Mouse (Mus musculus): ENCODE results near the gene Alg6. TPM values are rescaled to one million over a fixed set of nuclear protein-coding genes. Genes with fewer than 3 reads are reported as not detected.

Gene Alg6
- 12.0 and 13.8 TPM in 2 replicates for polyA plus RNA-seq (2015; fragmentation: Nextera tagmentation; extraction: Ambion mirVana)

DNA sequence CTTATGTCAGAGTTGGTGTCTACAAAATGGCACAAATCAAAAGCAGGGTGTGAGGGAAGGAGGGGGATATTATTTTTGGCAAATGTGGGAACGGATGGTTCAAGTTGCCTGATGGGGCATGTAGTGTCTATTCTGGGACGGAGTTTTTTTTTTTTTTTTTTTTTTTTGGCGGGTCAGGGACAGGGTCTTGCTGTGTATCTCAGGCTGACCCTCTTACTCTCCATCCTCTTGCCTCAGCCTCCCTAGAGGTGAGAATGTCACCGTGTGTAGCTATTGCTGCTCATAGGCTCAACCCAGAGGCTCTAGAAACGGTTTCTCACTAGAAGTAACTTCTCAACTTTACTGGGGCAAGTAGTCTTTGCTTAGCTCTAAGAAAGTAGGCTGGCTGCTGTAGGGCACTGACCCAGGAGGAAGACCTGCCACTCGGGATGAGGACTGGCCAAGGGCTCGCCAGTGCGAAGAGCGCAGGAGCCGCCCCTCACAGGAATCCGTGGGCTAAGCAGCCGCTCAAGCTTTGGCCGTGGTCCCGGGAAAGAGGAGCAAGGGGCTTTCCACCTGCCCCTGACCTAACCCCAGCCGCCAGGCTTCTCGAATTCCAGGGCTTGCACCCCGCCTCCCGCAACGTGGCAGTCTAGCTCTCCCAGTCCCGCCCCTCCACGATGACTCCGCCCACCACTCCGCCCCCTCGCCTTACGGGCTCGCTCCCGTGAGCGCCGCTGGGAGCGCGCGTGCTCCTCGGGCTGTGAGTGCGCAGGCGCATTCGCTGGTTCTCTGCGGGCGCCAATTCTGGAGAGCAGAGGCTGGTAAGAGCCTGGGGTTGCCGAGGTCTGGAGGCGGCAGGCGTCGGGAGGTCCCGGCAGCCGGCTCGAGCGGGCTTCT is at the start of gene Alg6:
Alg6 (plus strand) TSS at position 761 of the 879 bp plus-strand sequence.
- Histone ChIP-seq H3K27me3 (replicated peaks; ENCODE audit: control insufficient read depth, insufficient read depth, low read length) (no peaks in the 10 kb centered on the region), H3K36me3 (ENCODE audit: control insufficient read depth, insufficient read depth, low read length) (no peaks in the 10 kb centered on the region; the same call in 1 of the 2 replicates), H3K27ac (ENCODE audit: low read depth, low read length) (peak within 1 kb of the TSS; percentile 69), H3K9me3 (ENCODE audit: control insufficient read depth, low read length) (no peaks in the 10 kb centered on the region), H3K9ac (ENCODE audit: low read depth, low read length) (peak within 1 kb of the TSS; percentile 86), H3K4me2 (ENCODE audit: low read length) (peak within 1 kb of the TSS; percentile 90), H3K4me1 (ENCODE audit: control insufficient read depth, insufficient read depth, low read depth, low read length) (no peaks in the 10 kb centered on the region; the same call in 1 of the 2 replicates), H3K4me3 (ENCODE audit: low read length) (peak within 1 kb of the TSS; percentile 77)
- peak; percentile 97 for ATAC-seq
- 5% methylated on average over 40 of the region's 46 CpGs for WGBS

DNA sequence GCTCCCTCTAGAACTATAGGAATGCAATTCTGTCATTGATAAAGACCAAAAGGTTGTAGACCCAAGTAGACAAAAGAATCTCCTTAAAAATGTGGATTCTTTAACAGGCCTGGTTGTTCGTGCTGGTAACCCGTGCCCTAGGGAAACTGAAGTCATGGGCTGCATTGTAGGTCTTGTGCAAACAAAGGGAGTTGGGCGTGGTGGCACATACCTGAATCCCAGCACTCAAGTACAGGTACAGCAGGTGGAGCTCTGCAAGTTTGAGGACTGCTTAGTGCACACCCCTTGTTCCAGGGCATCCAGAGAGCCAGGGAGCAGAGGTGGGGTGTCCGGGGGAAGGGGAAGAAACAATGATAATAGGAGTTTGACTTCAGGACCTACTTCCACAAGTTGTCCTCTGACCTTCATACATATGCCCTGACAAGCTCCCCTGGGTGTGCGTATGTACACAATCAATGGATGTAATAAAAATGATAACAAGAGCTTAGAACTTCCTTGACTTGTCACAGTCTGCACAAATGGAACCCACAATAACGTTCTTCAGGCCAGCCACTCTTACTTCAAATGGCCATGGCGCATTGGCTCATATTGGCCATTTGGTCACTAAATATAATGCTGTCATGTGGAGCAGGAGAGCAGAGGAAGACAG is 45.1 kb upstream of the Alg6 start:
- no peaks in the 10 kb centered on the region for H3K9me3 ChIP-seq (ENCODE audit: control insufficient read depth, low read length)
- H3K27ac ChIP-seq (ENCODE audit: low read depth, low read length): no peak overlapping the region
- H3K4me1 ChIP-seq (ENCODE audit: control insufficient read depth, insufficient read depth, low read depth, low read length): no peaks in the 10 kb centered on the region
- WGBS: 91% methylated on average over 7 of the region's 7 CpGs
- peaks cover under 1% of the 10 kb centered on the region for H3K27me3 ChIP-seq (replicated peaks; ENCODE audit: control insufficient read depth, insufficient read depth, low read length)
- ATAC-seq: no peak
- H3K4me3 ChIP-seq (ENCODE audit: low read length): no peak overlapping the region
- H3K4me2 ChIP-seq (ENCODE audit: low read length): no peak overlapping the region
- no peak overlapping the region for H3K9ac ChIP-seq (ENCODE audit: low read depth, low read length)
- H3K36me3 ChIP-seq (ENCODE audit: control insufficient read depth, insufficient read depth, low read length): no peaks in the 10 kb centered on the region

- no peaks in the 10 kb centered on the region for H3K9me3 ChIP-seq (ENCODE audit: control insufficient read depth, low read length)
- H3K27ac ChIP-seq (ENCODE audit: low read depth, low read length): no peak overlapping the region
- no peak for ATAC-seq
- H3K36me3 ChIP-seq (ENCODE audit: control insufficient read depth, insufficient read depth, low read length): no peaks in the 10 kb centered on the region
- H3K4me2 ChIP-seq (ENCODE audit: low read length): no peak overlapping the region
- H3K4me3 ChIP-seq (ENCODE audit: low read length): no peak overlapping the region
- H3K27me3 ChIP-seq (replicated peaks; ENCODE audit: control insufficient read depth, insufficient read depth, low read length): no peaks in the 10 kb centered on the region
- no peak overlapping the region for H3K9ac ChIP-seq (ENCODE audit: low read depth, low read length)
- no peaks in the 10 kb centered on the region for H3K4me1 ChIP-seq (ENCODE audit: control insufficient read depth, insufficient read depth, low read depth, low read length)
These were observed 40.3 kb upstream of the Alg6 start for GRCm38 (mm10) chr4:99675191-99675590.

- Histone ChIP-seq H3K4me3 (ENCODE audit: low read length) (no peak overlapping the region), H3K9ac (ENCODE audit: low read depth, low read length) (no peak overlapping the region), H3K27ac (ENCODE audit: low read depth, low read length) (no peak overlapping the region), H3K36me3 (ENCODE audit: control insufficient read depth, insufficient read depth, low read length) (no peaks in the 10 kb centered on the region), H3K4me2 (ENCODE audit: low read length) (no peak overlapping the region), H3K27me3 (replicated peaks; ENCODE audit: control insufficient read depth, insufficient read depth, low read length) (no peaks in the 10 kb centered on the region), H3K9me3 (ENCODE audit: control insufficient read depth, low read length) (peaks cover under 1% of the 10 kb centered on the region; the same call in 1 of the 2 replicates), H3K4me1 (ENCODE audit: control insufficient read depth, insufficient read depth, low read depth, low read length) (no peaks in the 10 kb centered on the region)
- WGBS: 83% methylated on average over 6 of the region's 6 CpGs
- no peak for ATAC-seq
These were observed 31.5 kb upstream of the Alg6 start for GRCm38 (mm10) chr4:99683941-99684340.

DNA sequence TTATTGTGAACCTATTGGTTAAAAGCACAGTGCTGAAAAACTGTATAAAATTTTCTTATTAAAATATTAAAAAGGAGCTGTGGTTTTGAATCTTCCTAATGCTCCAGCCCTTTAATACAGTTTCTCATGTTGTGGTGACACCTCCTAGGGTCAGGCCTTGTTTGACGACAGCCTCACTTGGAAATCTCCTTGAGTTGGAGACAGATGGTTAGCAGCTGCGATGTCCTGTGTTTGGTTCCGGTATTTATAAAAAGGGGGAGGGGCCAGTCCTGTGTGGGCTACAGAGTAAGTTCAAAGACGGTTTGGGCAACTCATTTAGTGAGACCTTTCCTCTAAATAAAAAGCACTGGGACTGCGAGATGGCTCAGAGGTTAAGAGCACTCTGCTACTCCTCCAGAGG is 29.2 kb upstream of the Alg6 start:
- 55% methylated on average over 5 of the region's 5 CpGs for WGBS
- no peaks in the 10 kb centered on the region for H3K27me3 ChIP-seq (replicated peaks; ENCODE audit: control insufficient read depth, insufficient read depth, low read length)
- H3K4me2 ChIP-seq (ENCODE audit: low read length): no peak overlapping the region
- H3K27ac ChIP-seq (ENCODE audit: low read depth, low read length): no peak overlapping the region
- H3K9ac ChIP-seq (ENCODE audit: low read depth, low read length): no peak overlapping the region
- ATAC-seq: no peak
- peaks cover 3% of the 10 kb centered on the region; the same call in 1 of the 2 replicates for H3K9me3 ChIP-seq (ENCODE audit: control insufficient read depth, low read length)
- H3K4me1 ChIP-seq (ENCODE audit: control insufficient read depth, insufficient read depth, low read depth, low read length): no peaks in the 10 kb centered on the region
- no peaks in the 10 kb centered on the region for H3K36me3 ChIP-seq (ENCODE audit: control insufficient read depth, insufficient read depth, low read length)
- H3K4me3 ChIP-seq (ENCODE audit: low read length): no peak overlapping the region

GRCm38 (mm10) chr4:99712583-99713183 is 2.8 kb upstream of the Alg6 start:
- Histone ChIP-seq H3K4me1 (ENCODE audit: control insufficient read depth, insufficient read depth, low read depth, low read length) (no peaks in the 10 kb centered on the region; the same call in 1 of the 2 replicates), H3K27ac (ENCODE audit: low read depth, low read length) (no peak overlapping the region), H3K4me3 (ENCODE audit: low read length) (no peak overlapping the region), H3K27me3 (replicated peaks; ENCODE audit: control insufficient read depth, insufficient read depth, low read length) (no peaks in the 10 kb centered on the region), H3K36me3 (ENCODE audit: control insufficient read depth, insufficient read depth, low read length) (no peaks in the 10 kb centered on the region), H3K9me3 (ENCODE audit: control insufficient read depth, low read length) (no peaks in the 10 kb centered on the region), H3K4me2 (ENCODE audit: low read length) (no peak overlapping the region), H3K9ac (ENCODE audit: low read depth, low read length) (no peak overlapping the region)
- ATAC-seq: no peak
- WGBS: 89% methylated on average over 6 of the region's 6 CpGs

GRCm38 (mm10) chr4:99713971-99714370 is 1.5 kb upstream of the Alg6 start:
- no peaks in the 10 kb centered on the region for H3K9me3 ChIP-seq (ENCODE audit: control insufficient read depth, low read length)
- no peak for ATAC-seq
- H3K4me1 ChIP-seq (ENCODE audit: control insufficient read depth, insufficient read depth, low read depth, low read length): no peaks in the 10 kb centered on the region; the same call in 1 of the 2 replicates
- H3K36me3 ChIP-seq (ENCODE audit: control insufficient read depth, insufficient read depth, low read length): no peaks in the 10 kb centered on the region
- H3K4me3 ChIP-seq (ENCODE audit: low read length): no peak overlapping the region
- H3K4me2 ChIP-seq (ENCODE audit: low read length): no peak overlapping the region
- no peaks in the 10 kb centered on the region for H3K27me3 ChIP-seq (replicated peaks; ENCODE audit: control insufficient read depth, insufficient read depth, low read length)
- no peak overlapping the region for H3K27ac ChIP-seq (ENCODE audit: low read depth, low read length)
- 96% methylated on average over 6 of the region's 6 CpGs for WGBS
- no peak overlapping the region for H3K9ac ChIP-seq (ENCODE audit: low read depth, low read length)

- WGBS: 25% methylated on average over 25 of the region's 25 CpGs
- no peak for ATAC-seq
- no peaks in the 10 kb centered on the region; the same call in 1 of the 2 replicates for H3K36me3 ChIP-seq (ENCODE audit: control insufficient read depth, insufficient read depth, low read length)
- H3K4me3 ChIP-seq (ENCODE audit: low read length): peak overlapping the region; percentile 77
- no peaks in the 10 kb centered on the region for H3K27me3 ChIP-seq (replicated peaks; ENCODE audit: control insufficient read depth, insufficient read depth, low read length)
- peak overlapping the region; percentile 69 for H3K27ac ChIP-seq (ENCODE audit: low read depth, low read length)
- no peaks in the 10 kb centered on the region; the same call in 1 of the 2 replicates for H3K4me1 ChIP-seq (ENCODE audit: control insufficient read depth, insufficient read depth, low read depth, low read length)
- H3K4me2 ChIP-seq (ENCODE audit: low read length): peak overlapping the region; percentile 90
- H3K9me3 ChIP-seq (ENCODE audit: control insufficient read depth, low read length): no peaks in the 10 kb centered on the region
- H3K9ac ChIP-seq (ENCODE audit: low read depth, low read length): peak overlapping the region; percentile 86
These were observed 436 bp downstream of the Alg6 start for GRCm38 (mm10) chr4:99715783-99716416.
